Mouse (Mus musculus) CH12.LX (cell line): Measurements from ENCODE around the gene Prm2.

Experiments
- EP300 ChIP-seq: IDR thresholded peaks from 2 replicates; pipeline ENCODE4 v1.6.1; 2011; ENCODE audit warnings: low read length, improper control_type of control experiment
- MEF2A ChIP-seq: IDR thresholded peaks from 2 replicates; pipeline ENCODE4 v1.6.1; 2014; ENCODE audit warnings: low read depth, mild to moderate bottlenecking, inconsistent platforms, low read length, improper control_type of control experiment, borderline replicate concordance

GRCm38 (mm10) chr16:10796034-10796433 is at the start of gene Prm2:
- TF ChIP-seq EP300 (no peak), MEF2A (no peak)
